Mouse (Mus musculus): ENCODE measurements around the gene Psen2. TPM values are rescaled to one million over a fixed set of nuclear protein-coding genes. Genes with fewer than 3 reads are reported as not detected.

Gene Psen2
- polyA plus RNA-seq, 1 experiment = 93.6 TPM

- Histone ChIP-seq H3K27ac (ENCODE audit: insufficient read depth, low read length) (no peak overlapping the region), H3K4me3 (ENCODE audit: extremely low read depth, insufficient read depth, insufficient read length) (no peak overlapping the region), H3K4me1 (ENCODE audit: control insufficient read depth, insufficient read depth, insufficient read length) (no peaks in the 10 kb centered on the region), H3K27me3 (ENCODE audit: control insufficient read depth, insufficient read depth, low read length) (no peaks in the 10 kb centered on the region), H3K36me3 (ENCODE audit: control insufficient read depth, insufficient read depth, low read length) (peaks cover 11% of the 10 kb centered on the region)
- DNase-seq (ENCODE audit: low read depth in 1 of 2, low spot score in 2 of 2) = no peak
- WGBS = 91% methylated on average over 9 of the region's 9 CpGs
- TF ChIP-seq POLR2A (IDR thresholded peaks at IDR 0.05; ENCODE audit: low read depth, low read length) (no peak), CTCF (IDR thresholded peaks at IDR 0.05; ENCODE audit: extremely low read depth, insufficient read depth, insufficient read length, insufficient replicate concordance) (no peak)
Observed at GRCm38 (mm10) chr1:180181966-180182319, 81.3 kb downstream of the Psen2 start.

DNA sequence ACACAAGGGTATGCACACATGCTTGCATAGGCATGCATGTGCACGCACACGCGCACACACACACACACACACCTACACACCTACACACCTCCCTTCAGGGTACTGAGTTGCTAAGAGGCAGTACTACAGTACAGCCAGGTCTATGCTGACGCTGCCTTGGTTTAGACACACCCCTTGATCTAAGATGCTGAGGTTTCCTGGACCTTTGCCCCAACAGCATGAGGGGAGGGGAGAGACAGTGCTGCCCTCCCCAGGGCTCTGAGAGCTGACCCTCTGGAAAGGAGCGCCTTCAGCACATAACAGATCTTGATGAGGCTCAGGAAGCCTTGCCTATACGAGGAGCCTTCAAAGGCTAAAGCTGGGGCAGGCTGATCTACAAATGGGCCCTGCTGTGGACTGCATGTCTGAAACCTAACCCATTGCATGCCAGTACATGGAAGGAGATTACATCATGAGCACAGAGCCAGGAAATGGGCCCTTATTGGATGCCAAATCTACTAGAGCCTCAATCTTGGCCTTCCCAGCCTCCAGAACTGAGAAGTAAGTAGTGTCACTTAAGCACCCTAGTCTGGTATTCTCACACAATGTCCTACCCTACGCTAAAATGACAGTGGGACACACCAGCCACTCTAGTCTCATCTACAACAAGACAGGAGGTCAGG lies 81.8 kb downstream of the Psen2 start:
- H3K4me3 ChIP-seq (ENCODE audit: extremely low read depth, insufficient read depth, insufficient read length) = no peak overlapping the region
- H3K27me3 ChIP-seq (ENCODE audit: control insufficient read depth, insufficient read depth, low read length) = no peaks in the 10 kb centered on the region
- TF ChIP-seq CTCF (IDR thresholded peaks at IDR 0.05; ENCODE audit: extremely low read depth, insufficient read depth, insufficient read length, insufficient replicate concordance) = no peak
- no peak for TF ChIP-seq POLR2A (IDR thresholded peaks at IDR 0.05; ENCODE audit: low read depth, low read length)
- peaks cover 11% of the 10 kb centered on the region for H3K36me3 ChIP-seq (ENCODE audit: control insufficient read depth, insufficient read depth, low read length)
- 96% methylated on average over 7 of the region's 7 CpGs for WGBS
- no peaks in the 10 kb centered on the region for H3K4me1 ChIP-seq (ENCODE audit: control insufficient read depth, insufficient read depth, insufficient read length)
- no peak overlapping the region for H3K27ac ChIP-seq (ENCODE audit: insufficient read depth, low read length)
- no peak for DNase-seq (ENCODE audit: low read depth in 1 of 2, low spot score in 2 of 2)

DNA sequence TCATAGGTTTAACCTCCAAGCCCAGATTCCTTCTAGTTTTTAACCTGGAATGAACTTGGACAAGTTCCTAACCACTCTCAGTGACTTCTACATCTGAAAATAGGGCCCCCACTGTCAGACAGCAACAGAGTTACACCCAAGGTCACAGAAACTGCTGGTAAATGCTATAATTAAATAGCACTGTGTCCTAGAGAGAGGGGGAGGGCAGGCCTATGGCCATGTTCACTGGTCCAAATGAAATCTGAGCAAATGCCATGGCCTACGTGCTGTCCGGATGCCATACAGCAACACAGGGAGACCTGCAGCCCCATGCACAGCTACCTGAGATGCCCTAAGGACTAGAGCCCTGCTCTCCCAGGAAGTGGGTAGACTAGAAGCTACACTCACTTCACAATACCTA lies 83.4 kb downstream of the Psen2 start:
- H3K27me3 ChIP-seq (ENCODE audit: control insufficient read depth, insufficient read depth, low read length) = no peaks in the 10 kb centered on the region
- H3K36me3 ChIP-seq (ENCODE audit: control insufficient read depth, insufficient read depth, low read length) = peaks cover 11% of the 10 kb centered on the region
- H3K4me1 ChIP-seq (ENCODE audit: control insufficient read depth, insufficient read depth, insufficient read length) = no peaks in the 10 kb centered on the region
- 92% methylated on average over 2 of the region's 2 CpGs for WGBS
- no peak overlapping the region for H3K4me3 ChIP-seq (ENCODE audit: extremely low read depth, insufficient read depth, insufficient read length)
- no peak overlapping the region for H3K27ac ChIP-seq (ENCODE audit: insufficient read depth, low read length)
- TF ChIP-seq CTCF (IDR thresholded peaks at IDR 0.05; ENCODE audit: extremely low read depth, insufficient read depth, insufficient read length, insufficient replicate concordance) (no peak), POLR2A (IDR thresholded peaks at IDR 0.05; ENCODE audit: low read depth, low read length) (no peak)
- DNase-seq (ENCODE audit: low read depth in 1 of 2, low spot score in 2 of 2) = no peak

DNA sequence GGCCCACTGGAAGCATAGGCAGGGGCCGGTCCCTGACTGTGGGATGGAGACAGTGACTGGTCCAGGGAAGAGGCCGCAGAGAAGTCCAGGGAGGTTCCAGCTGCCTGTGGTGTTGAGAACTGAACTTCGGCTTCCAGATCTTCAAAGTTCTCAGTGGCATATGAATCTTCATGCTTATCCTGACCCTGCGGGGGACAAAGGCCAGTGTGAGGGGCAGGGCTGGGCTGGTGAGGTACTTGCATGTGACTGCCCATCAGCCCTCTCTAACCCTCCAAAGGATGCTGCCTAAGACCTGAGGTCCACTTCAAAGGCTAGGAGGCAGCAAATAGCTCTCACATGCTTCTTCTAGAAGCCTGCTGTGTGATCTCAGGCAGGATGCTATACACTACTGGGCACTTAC lies 84.1 kb downstream of the Psen2 start:
- H3K4me1 ChIP-seq (ENCODE audit: control insufficient read depth, insufficient read depth, insufficient read length) = no peaks in the 10 kb centered on the region
- no peak overlapping the region for H3K4me3 ChIP-seq (ENCODE audit: extremely low read depth, insufficient read depth, insufficient read length)
- 94% methylated on average over 4 of the region's 4 CpGs for WGBS
- H3K36me3 ChIP-seq (ENCODE audit: control insufficient read depth, insufficient read depth, low read length) = peaks cover 11% of the 10 kb centered on the region
- no peak overlapping the region for H3K27ac ChIP-seq (ENCODE audit: insufficient read depth, low read length)
- no peak for DNase-seq (ENCODE audit: low read depth in 1 of 2, low spot score in 2 of 2)
- H3K27me3 ChIP-seq (ENCODE audit: control insufficient read depth, insufficient read depth, low read length) = no peaks in the 10 kb centered on the region
- no peak for TF ChIP-seq CTCF (IDR thresholded peaks at IDR 0.05; ENCODE audit: extremely low read depth, insufficient read depth, insufficient read length, insufficient replicate concordance)
- TF ChIP-seq POLR2A (IDR thresholded peaks at IDR 0.05; ENCODE audit: low read depth, low read length) = no peak

DNA sequence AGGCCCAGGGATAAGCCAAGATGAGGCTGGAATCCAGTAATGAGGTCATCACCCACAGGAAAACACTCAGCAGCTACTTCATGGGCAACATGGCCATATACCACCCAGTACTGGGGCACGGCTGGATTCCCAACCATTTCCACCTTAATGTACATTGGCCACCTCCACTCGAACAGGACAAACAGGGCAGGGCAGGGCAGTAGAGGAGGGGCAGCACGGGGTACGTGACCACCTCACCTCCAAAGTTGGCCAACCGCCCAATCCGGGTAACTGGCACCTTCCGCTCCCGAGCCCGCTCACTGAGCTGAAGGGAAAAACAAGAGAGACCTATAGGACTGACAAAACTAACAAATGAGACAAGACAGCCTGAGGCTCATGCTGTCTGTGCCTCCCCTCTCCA lies 84.9 kb downstream of the Psen2 start:
- Histone ChIP-seq H3K36me3 (ENCODE audit: control insufficient read depth, insufficient read depth, low read length) (peaks cover 16% of the 10 kb centered on the region), H3K27ac (ENCODE audit: insufficient read depth, low read length) (no peak overlapping the region), H3K27me3 (ENCODE audit: control insufficient read depth, insufficient read depth, low read length) (no peaks in the 10 kb centered on the region), H3K4me3 (ENCODE audit: extremely low read depth, insufficient read depth, insufficient read length) (no peak overlapping the region), H3K4me1 (ENCODE audit: control insufficient read depth, insufficient read depth, insufficient read length) (no peaks in the 10 kb centered on the region)
- no peak for DNase-seq (ENCODE audit: low read depth in 1 of 2, low spot score in 2 of 2)
- WGBS = 91% methylated on average over 9 of the region's 9 CpGs
- TF ChIP-seq POLR2A (IDR thresholded peaks at IDR 0.05; ENCODE audit: low read depth, low read length) = no peak
- no peak for TF ChIP-seq CTCF (IDR thresholded peaks at IDR 0.05; ENCODE audit: extremely low read depth, insufficient read depth, insufficient read length, insufficient replicate concordance)

Other genes with a start within 250 kb of the Psen2 start
- gene Coq8a, start 63.8 kb downstream of the Psen2 start, polyA plus RNA-seq (2012; rRNA removed) = 24.0 and 27.5 TPM in 2 replicates
- 22.9 and 24.7 TPM in 2 replicates for gene Itpkb, start 67.0 kb upstream of the Psen2 start, polyA plus RNA-seq (2012; rRNA removed)
- gene Stum, start 220.1 kb upstream of the Psen2 start, polyA plus RNA-seq (2012; rRNA removed) = 4.5 and 10.9 TPM in 2 replicates

Measured in spleen, adult 2 months (tissue).